Mouse (Mus musculus) embryonic facial prominence, embryonic 11.5 days (tissue): ENCODE results near the gene Shq1. TPM values are rescaled to one million over a fixed set of nuclear protein-coding genes. Genes with fewer than 3 reads are reported as not detected.

Source experiments
- polyA plus RNA-seq: library from polyadenylated mRNA; unstranded; fragments of >200 nt; fragmentation: Nextera tagmentation; extraction: Ambion mirVana; gene quantifications from 2 replicates; pipeline ENCODE4 v1.2.1, GENCODE M21; 2014

Shq1 gene
- polyA plus RNA-seq, 1 experiment from 2014 or later: 17.5 TPM

Other genes starting within 250 kb of the Shq1 start
- 6.6 and 6.9 TPM in 2 replicates for gene Gxylt2, start 33.6 kb upstream of the Shq1 start, polyA plus RNA-seq
- 33.1 and 35.5 TPM in 2 replicates for gene Ppp4r2, start 162.5 kb upstream of the Shq1 start, polyA plus RNA-seq